Mouse (Mus musculus): ENCODE measurements at regions not wholly inside any gene's neighbourhood (a gene's known extent, or its start where the extent isn't known, plus 50 kb on each side); places are given as distances from the start of the nearest gene placed in this dataset.

GRCm38 (mm10) chr8:104050694-104051539 is 50.5 kb upstream of the Cdh5 start:
- peak; percentile 86 for ATAC-seq (replicated peaks; ENCODE audit: poor library complexity, severe bottlenecking)

GRCm38 (mm10) chr8:104051540-104051882 is 49.9 kb upstream of the Cdh5 start:
- no peak for ATAC-seq (replicated peaks; ENCODE audit: poor library complexity, severe bottlenecking)

All from granulocyte monocyte progenitor cell, adult 5-6 weeks (primary cell).